Mouse (Mus musculus) embryonic facial prominence, embryonic 12.5 days (tissue): ENCODE results near the gene Scg5. TPM values are rescaled to one million over a fixed set of nuclear protein-coding genes. Genes with fewer than 3 reads are reported as not detected.

ENCODE experiments used
- ATAC-seq: fragments of 200-750 bp; cut with Nextera tagmentation; 2 replicates; pipeline ENCODE4 v1.8.0; 2017; ENCODE audit not compliant: insufficient number of reproducible peaks, insufficient read depth, low FRiP score, low TSS enrichment
- H3K27ac ChIP-seq: fragments of 300-500 bp; sonication (generic); 2 replicates; pipeline ENCODE4 v1.5.1; 2016; ENCODE audit warnings: mild to moderate bottlenecking
- H3K27me3 ChIP-seq: fragments of 300-500 bp; sonication (generic); 2 replicates; pipeline ENCODE4 v1.6.1; 2016; ENCODE audit warnings: mild to moderate bottlenecking, moderate library complexity
- H3K36me3 ChIP-seq: fragments of 300-500 bp; sonication (generic); 2 replicates; pipeline ENCODE4 v1.6.1; 2016; ENCODE audit warnings: mild to moderate bottlenecking
- H3K4me1 ChIP-seq: fragments of 300-500 bp; sonication (generic); 2 replicates; pipeline ENCODE4 v1.6.1; 2016
- H3K4me2 ChIP-seq: fragments of 300-500 bp; sonication (generic); replicated peaks from 2 replicates; pipeline ENCODE4 v1.6.1; 2016; ENCODE audit warnings: mild to moderate bottlenecking, moderate library complexity
- H3K4me3 ChIP-seq: fragments of 300-500 bp; sonication (generic); 2 replicates; pipeline ENCODE4 v1.5.1; 2016; ENCODE audit warnings: mild to moderate bottlenecking
- H3K9ac ChIP-seq: fragments of 300-500 bp; sonication (generic); 2 replicates; pipeline ENCODE4 v1.6.1; 2016; ENCODE audit warnings: mild to moderate bottlenecking, moderate library complexity
- H3K9me3 ChIP-seq: fragments of 300-500 bp; sonication (generic); 2 replicates; pipeline ENCODE4 v1.6.1; 2016; ENCODE audit warnings: mild to moderate bottlenecking, moderate library complexity
- WGBS: fragments of 180-500 bp; shearing (Covaris S2); methylation state at CpG from one replicate; pipeline ENCODE4 v1.1.7; 2016; 5-methylcytosine and 5-hydroxymethylcytosine counted together
- polyA plus RNA-seq: library from polyadenylated mRNA; unstranded; fragments of >200 nt; fragmentation: Nextera tagmentation; extraction: Ambion mirVana; gene quantifications from 2 replicates; pipeline ENCODE4 v1.2.1, GENCODE M21; 2016

Scg5 gene
- polyA plus RNA-seq, 1 experiment from 2014 or later: 8.5 TPM

DNA sequence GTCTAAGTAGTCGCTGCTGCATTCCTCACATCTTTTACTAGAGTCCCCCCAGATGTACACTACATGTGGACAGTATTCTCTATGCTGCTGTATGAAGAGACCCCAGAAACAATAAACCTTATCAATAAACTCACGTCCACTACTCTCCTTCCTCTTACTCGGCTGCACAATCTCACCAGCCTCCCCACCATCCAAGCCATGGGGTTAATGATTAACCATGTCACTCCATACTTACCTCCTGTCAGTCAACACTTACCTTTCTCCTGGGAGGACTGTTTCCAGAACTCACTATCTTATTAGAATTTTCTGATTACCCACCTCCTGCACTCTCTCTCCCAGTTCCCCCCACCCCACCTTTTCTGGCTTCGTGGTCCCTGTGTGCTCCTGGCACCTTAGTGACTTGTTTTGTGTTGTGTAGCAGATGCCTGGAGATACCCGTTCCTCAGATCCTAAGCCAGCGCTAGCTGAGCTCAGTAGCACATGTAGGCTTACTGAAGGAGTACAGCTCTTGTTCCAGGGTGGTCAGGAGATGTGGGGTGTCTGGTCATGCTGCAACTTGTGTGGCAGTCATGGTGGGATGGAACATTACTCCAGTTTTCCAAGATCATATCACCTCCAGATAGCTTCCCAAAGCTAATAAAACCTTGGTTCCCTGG is 54.6 kb downstream of the Scg5 start:
- Histone ChIP-seq H3K4me2 (no peak overlapping the region), H3K4me1 (no peaks in the 10 kb centered on the region), H3K4me3 (no peak overlapping the region), H3K36me3 (no peaks in the 10 kb centered on the region), H3K27me3 (0 out of 2 replicates have a peak, but pooled peaks cover 3% of the 10 kb centered on the region), H3K9ac (no peak overlapping the region), H3K27ac (no peak overlapping the region), H3K9me3 (no peaks in the 10 kb centered on the region)
- no peak for ATAC-seq
- 76% methylated on average over 6 of the region's 6 CpGs for WGBS

GRCm38 (mm10) chr2:113768541-113769303 is 60.2 kb downstream of the Scg5 start:
- no peaks in the 10 kb centered on the region for H3K4me1 ChIP-seq
- no peaks in the 10 kb centered on the region for H3K9me3 ChIP-seq
- no peaks in the 10 kb centered on the region for H3K27me3 ChIP-seq
- 82% methylated on average over 8 of the region's 8 CpGs for WGBS
- no peak overlapping the region for H3K9ac ChIP-seq
- ATAC-seq: no peak
- no peaks in the 10 kb centered on the region for H3K36me3 ChIP-seq
- no peak overlapping the region for H3K4me2 ChIP-seq
- H3K27ac ChIP-seq: no peak overlapping the region
- H3K4me3 ChIP-seq: no peak overlapping the region

- Histone ChIP-seq H3K27me3 (peaks cover under 1% of the 10 kb centered on the region; the same call in 1 of the 2 replicates), H3K36me3 (no peaks in the 10 kb centered on the region), H3K4me1 (no peaks in the 10 kb centered on the region), H3K4me2 (no peak overlapping the region), H3K9me3 (no peaks in the 10 kb centered on the region), H3K9ac (no peak overlapping the region), H3K27ac (no peak overlapping the region), H3K4me3 (no peak overlapping the region)
- no peak for ATAC-seq
- WGBS: 54% methylated on average over 1 of the region's 1 CpGs
Measured at GRCm38 (mm10) chr2:113765885-113766284, 63.0 kb downstream of the Scg5 start.

- WGBS: 78% methylated on average over 5 of the region's 5 CpGs
- no peak overlapping the region for H3K27ac ChIP-seq
- H3K4me3 ChIP-seq: no peak overlapping the region
- no peaks in the 10 kb centered on the region for H3K36me3 ChIP-seq
- H3K27me3 ChIP-seq: peaks cover 9% of the 10 kb centered on the region
- H3K4me2 ChIP-seq: no peak overlapping the region
- no peak overlapping the region for H3K9ac ChIP-seq
- H3K4me1 ChIP-seq: no peaks in the 10 kb centered on the region
- ATAC-seq: no peak
- no peaks in the 10 kb centered on the region for H3K9me3 ChIP-seq
Measured at GRCm38 (mm10) chr2:113764968-113765367, 64.0 kb downstream of the Scg5 start.

GRCm38 (mm10) chr2:113758311-113759161 is 70.4 kb downstream of the Scg5 start, which contains the start of gene Grem1:
TSS of gene Grem1 (minus strand) at chr2:113758646.
- Histone ChIP-seq H3K9me3 (no peaks in the 10 kb centered on the region), H3K27ac (no peak within 1 kb of the TSS), H3K4me3 (peak within 1 kb of the TSS; percentile 56), H3K27me3 (peaks cover 41% of the 10 kb centered on the region), H3K4me2 (peak within 1 kb of the TSS; percentile 97), H3K9ac (peak within 1 kb of the TSS; percentile 40), H3K4me1 (peaks cover 19% of the 10 kb centered on the region), H3K36me3 (no peaks in the 10 kb centered on the region)
- under 1% methylated on average over 62 of the region's 64 CpGs for WGBS
- ATAC-seq: peak; percentile 31

GRCm38 (mm10) chr2:113757525-113758310 is 71.2 kb downstream of the Scg5 start:
- peak; percentile 47 for ATAC-seq
- Histone ChIP-seq H3K4me1 (peaks cover 19% of the 10 kb centered on the region), H3K27ac (no peak overlapping the region), H3K36me3 (no peaks in the 10 kb centered on the region), H3K4me3 (peak overlapping the region; percentile 56), H3K4me2 (peak overlapping the region; percentile 97), H3K9ac (peak overlapping the region; percentile 40), H3K9me3 (no peaks in the 10 kb centered on the region), H3K27me3 (peaks cover 41% of the 10 kb centered on the region)
- WGBS: under 1% methylated on average over 47 of the region's 47 CpGs

DNA sequence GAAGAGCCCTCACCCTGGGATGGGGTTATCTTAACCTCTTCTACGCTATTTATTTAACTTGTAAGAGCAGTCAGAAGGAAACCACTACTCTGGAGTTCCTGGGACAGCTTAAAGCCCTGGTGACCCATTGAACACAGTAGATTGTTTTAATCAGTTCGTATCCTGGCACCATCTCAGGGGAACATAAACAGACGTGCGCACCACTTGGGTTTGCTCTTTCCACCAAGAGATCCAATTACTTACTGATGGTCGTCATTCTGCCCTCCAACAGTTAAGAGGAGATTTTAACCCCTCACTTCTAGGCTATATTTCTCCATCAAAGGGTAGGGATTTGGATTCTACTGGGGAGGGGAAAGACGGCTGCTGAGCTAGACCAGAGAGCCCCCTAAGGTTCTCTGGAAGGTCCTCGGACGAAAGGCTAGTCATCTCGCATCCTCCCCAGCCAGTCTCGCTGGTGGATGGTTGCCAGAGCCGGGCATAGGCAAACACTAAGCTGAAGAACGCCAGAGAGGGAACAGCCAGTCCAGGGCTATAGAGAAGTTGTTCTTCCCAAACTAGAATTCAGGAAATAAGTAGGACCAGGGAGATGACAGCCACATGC is 71.9 kb downstream of the Scg5 start:
- Histone ChIP-seq H3K4me3 (peak overlapping the region; percentile 56), H3K9ac (peak overlapping the region; percentile 40), H3K9me3 (no peaks in the 10 kb centered on the region), H3K4me2 (peak overlapping the region; percentile 97), H3K4me1 (peaks cover 19% of the 10 kb centered on the region), H3K36me3 (no peaks in the 10 kb centered on the region), H3K27ac (no peak overlapping the region), H3K27me3 (peaks cover 41% of the 10 kb centered on the region)
- ATAC-seq: no peak
- under 1% methylated on average over 12 of the region's 12 CpGs for WGBS

DNA sequence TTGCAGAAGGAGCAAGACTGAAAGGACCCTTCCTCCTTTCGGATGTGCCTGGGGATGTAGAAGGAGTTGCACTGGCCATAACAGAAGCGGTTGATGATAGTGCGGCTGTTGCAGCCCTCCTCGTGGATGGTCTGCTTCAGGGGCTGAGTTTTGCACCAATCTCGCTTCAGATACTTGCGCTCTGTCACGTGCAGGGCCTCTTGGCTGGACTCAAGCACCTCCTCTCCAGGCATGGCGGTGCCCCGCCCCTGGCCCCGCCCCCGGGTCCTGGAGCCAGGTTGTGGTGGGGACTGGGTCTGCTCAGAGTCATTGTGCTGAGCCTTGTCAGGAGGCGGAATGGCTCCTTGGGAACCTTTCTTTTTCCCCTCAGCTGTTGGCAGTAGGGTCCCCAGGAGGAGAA is 79.2 kb downstream of the Scg5 start:
- Histone ChIP-seq H3K9me3 (no peaks in the 10 kb centered on the region), H3K4me3 (no peak overlapping the region), H3K27ac (no peak overlapping the region), H3K27me3 (no peaks in the 10 kb centered on the region), H3K4me2 (no peak overlapping the region), H3K4me1 (no peaks in the 10 kb centered on the region), H3K9ac (no peak overlapping the region), H3K36me3 (no peaks in the 10 kb centered on the region)
- ATAC-seq: no peak
- WGBS: 78% methylated on average over 12 of the region's 12 CpGs

DNA sequence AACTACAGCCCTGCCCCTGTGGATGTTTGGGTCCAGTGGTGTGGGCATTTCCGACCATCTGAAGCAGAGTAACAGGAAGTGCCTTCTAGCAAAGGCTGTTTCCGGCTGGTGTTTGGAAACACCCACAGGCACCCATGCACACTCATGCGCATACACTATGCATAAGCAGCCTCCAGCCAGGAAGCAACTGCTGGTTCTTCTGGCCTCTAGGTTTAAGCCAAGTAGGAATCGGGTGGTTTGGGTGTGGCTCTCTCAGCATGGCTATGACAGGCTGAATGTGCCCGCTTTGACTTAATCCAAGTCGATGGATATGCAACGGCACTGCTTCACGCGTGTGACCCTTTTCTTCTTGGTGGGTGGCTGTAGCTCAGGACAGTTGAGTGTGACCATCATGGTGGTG is 79.6 kb downstream of the Scg5 start:
- H3K9me3 ChIP-seq: no peaks in the 10 kb centered on the region
- H3K4me2 ChIP-seq: no peak overlapping the region
- WGBS: 92% methylated on average over 9 of the region's 9 CpGs
- no peak for ATAC-seq
- no peak overlapping the region for H3K27ac ChIP-seq
- H3K27me3 ChIP-seq: no peaks in the 10 kb centered on the region
- no peak overlapping the region for H3K9ac ChIP-seq
- H3K4me3 ChIP-seq: no peak overlapping the region
- no peaks in the 10 kb centered on the region for H3K4me1 ChIP-seq
- H3K36me3 ChIP-seq: no peaks in the 10 kb centered on the region

DNA sequence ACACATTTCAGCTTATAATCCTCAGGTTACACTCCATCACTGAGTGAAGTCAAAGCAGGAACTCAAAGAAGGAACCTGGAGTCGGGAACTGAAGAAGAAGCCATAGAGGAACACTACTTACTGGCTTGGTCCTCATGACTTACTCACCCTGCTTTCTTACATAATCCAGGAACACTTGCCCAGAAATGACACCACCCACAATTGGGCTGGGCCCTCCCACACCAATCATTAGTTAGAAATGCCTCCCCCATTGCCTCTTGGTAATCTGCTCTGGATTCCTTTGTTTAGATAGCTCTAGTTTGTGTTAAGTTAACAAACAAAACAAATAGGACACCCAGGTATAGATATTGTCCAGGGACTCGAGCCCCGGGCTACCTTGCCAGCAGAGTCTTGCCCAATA is 100.3 kb downstream of the Scg5 start:
- no peak overlapping the region for H3K9ac ChIP-seq
- no peaks in the 10 kb centered on the region for H3K27me3 ChIP-seq
- no peaks in the 10 kb centered on the region for H3K9me3 ChIP-seq
- no peak overlapping the region for H3K4me2 ChIP-seq
- H3K4me3 ChIP-seq: no peak overlapping the region
- ATAC-seq: no peak
- 86% methylated on average over 3 of the region's 3 CpGs for WGBS
- no peak overlapping the region for H3K27ac ChIP-seq
- no peaks in the 10 kb centered on the region for H3K36me3 ChIP-seq
- H3K4me1 ChIP-seq: no peaks in the 10 kb centered on the region
